ENCODE assay signal across 17 mouse cellular contexts in genomic region chr4:119923410-119923809, GRCm38 (mm10).
DNase-seq lines count a peak whose midpoint lies in the region; ATAC-seq and TF ChIP-seq lines count a peak whose summit lies in the region.
"Had no signal": no experiment of that assay in that cellular context is flagged by ENCODE, and none has a peak within 500 bp of the region (broad histone marks: within the 10 kb centered on the region; RNA-seq: fewer than 3 reads in every experiment).

No protein-coding gene starts in this region.

- H3K36me3 ChIP-seq in lung, embryonic 14.5 days (ENCODE audit: insufficient read depth): no peaks in the 10 kb centered on the region
- H3K36me3 ChIP-seq: G1E; lung, embryonic 15.5 days; midbrain, embryonic 12.5 days had no signal

- intact Hi-C loops in gastrocnemius, adult 2 months (cut with DNase I): no loop called here

- H3K9ac ChIP-seq in lung, embryonic 14.5 days: no peak overlapping the region
- H3K9ac ChIP-seq: hindbrain, embryonic 14.5 days; lung, embryonic 15.5 days; midbrain, embryonic 12.5 days had no signal

- H3K27ac ChIP-seq in gastrocnemius, adult 2 months: no peak overlapping the region
- no peak overlapping the region for H3K27ac ChIP-seq in lung, embryonic 14.5 days (ENCODE audit: low read depth)
- H3K27ac ChIP-seq: hindbrain, embryonic 14.5 days; lung, embryonic 15.5 days; midbrain, embryonic 12.5 days had no signal

- H3K4me2 ChIP-seq in lung, embryonic 14.5 days: no peak overlapping the region
- H3K4me2 ChIP-seq: hindbrain, embryonic 14.5 days; lung, embryonic 15.5 days; midbrain, embryonic 12.5 days had no signal

- H3K27me3 ChIP-seq in lung, embryonic 14.5 days (ENCODE audit: insufficient read depth, low read length): no peaks in the 10 kb centered on the region
- H3K27me3 ChIP-seq: lung, embryonic 15.5 days; midbrain, embryonic 12.5 days had no signal

- no peak overlapping the region for H3K4me3 ChIP-seq in gastrocnemius, adult 2 months
- no peak overlapping the region for H3K4me3 ChIP-seq in lung, embryonic 14.5 days (ENCODE audit: low read depth, low read length)
- H3K4me3 ChIP-seq: lung, embryonic 15.5 days; midbrain, embryonic 12.5 days had no signal

- peak; percentile 39 for TF ChIP-seq CTCF in gastrocnemius, adult 2 months (IDR thresholded peaks at IDR 0.05)
- TF ChIP-seq CTCF in lung, embryonic 14.5 days (IDR thresholded peaks at IDR 0.05; ENCODE audit: low read depth): peak; percentile 32; the same call in 1 of the 2 replicates

- no peak for DNase-seq in gastrocnemius, adult 2 months
- DNase-seq in gastrocnemius, adult 8-10 months (ENCODE audit: low spot score in 2 of 2): no peak
- no peak for DNase-seq in lung, embryonic 14.5 days
- no peak for DNase-seq in lung, adult 18-20 months
- peak; percentile 39 for DNase-seq in R1 (ENCODE audit: low read depth, low spot score)
- peak; percentile 45 for DNase-seq in thymus, postnatal 4 days
- no peak for DNase-seq in embryo, embryonic 9.5 days (ENCODE audit: extremely low spot score)
- DNase-seq: adrenal gland, adult 8-10 months; cerebellum, adult 8-10 months; gastrocnemius, postnatal 25 days; heart, postnatal 10 days; kidney, adult 11 months; kidney, postnatal 14 days had no signal

- H3K9me3 ChIP-seq in lung, embryonic 14.5 days (ENCODE audit: low read depth, low read length): no peaks in the 10 kb centered on the region
- H3K9me3 ChIP-seq: lung, embryonic 15.5 days had no signal

- no peaks in the 10 kb centered on the region for H3K4me1 ChIP-seq in lung, embryonic 14.5 days (ENCODE audit: insufficient read depth)
- H3K4me1 ChIP-seq: lung, embryonic 15.5 days had no signal

- no peak for ATAC-seq in lung, embryonic 14.5 days (ENCODE audit: insufficient read depth)

- 87% methylated on average over 3 of the region's 3 CpGs for WGBS in lung, embryonic 14.5 days

Comparison
In these comparisons a context has a peak if more than half of its experiments do, and no peak if none do; other contexts are left out.
1. DNase-seq: peak in R1 (single experiment) and thymus, postnatal 4 days (single experiment); none in gastrocnemius, adult 2 months (single experiment), gastrocnemius, adult 8-10 months (0 of 2), lung, embryonic 14.5 days (single experiment), lung, adult 18-20 months (0 of 2) and embryo, embryonic 9.5 days (single experiment).